Mouse (Mus musculus) activated CD4-positive, CD25-positive, alpha-beta regulatory T cell, adult 4 months (primary cell): ENCODE measurements at regions not wholly inside any gene's neighbourhood (a gene's known extent, or its start where the extent isn't known, plus 50 kb on each side); places are given as distances from the start of the nearest gene placed in this dataset.

Experiments used
- ATAC-seq: one replicate; pipeline ENCODE4 v1.8.0; 2017

- ATAC-seq: no peak
Measured at GRCm38 (mm10) chr3:38697349-38697748, 189.4 kb upstream of the Fat4 start.

GRCm38 (mm10) chr3:38695836-38696235, 190.9 kb upstream of the Fat4 start:
- no peak for ATAC-seq

GRCm38 (mm10) chr3:38692768-38693167, 194.0 kb upstream of the Fat4 start:
- no peak for ATAC-seq

GRCm38 (mm10) chr3:38684247-38684991, 199.8 kb upstream of the Ankrd50 start:
- no peak for ATAC-seq

- no peak for ATAC-seq
Measured at GRCm38 (mm10) chr3:38663670-38664494, 179.2 kb upstream of the Ankrd50 start.

- no peak for ATAC-seq
Measured at GRCm38 (mm10) chr3:38663023-38663422, 178.4 kb upstream of the Ankrd50 start.

- ATAC-seq: no peak
Measured at GRCm38 (mm10) chr3:38656790-38657189, 172.1 kb upstream of the Ankrd50 start.

GRCm38 (mm10) chr3:38653928-38654327, 169.3 kb upstream of the Ankrd50 start:
- no peak for ATAC-seq

GRCm38 (mm10) chr3:38652985-38653685, 168.5 kb upstream of the Ankrd50 start:
- no peak for ATAC-seq

GRCm38 (mm10) chr3:38650176-38650575, 165.5 kb upstream of the Ankrd50 start:
- ATAC-seq: no peak

- no peak for ATAC-seq
Measured at GRCm38 (mm10) chr3:38648633-38649032, 164.0 kb upstream of the Ankrd50 start.

GRCm38 (mm10) chr3:38647737-38648330, 163.2 kb upstream of the Ankrd50 start:
- ATAC-seq: no peak

- no peak for ATAC-seq
Measured at GRCm38 (mm10) chr3:38641733-38642132, 157.1 kb upstream of the Ankrd50 start.

GRCm38 (mm10) chr3:38636806-38637205, 152.2 kb upstream of the Ankrd50 start:
- ATAC-seq: no peak

- ATAC-seq: no peak
Measured at GRCm38 (mm10) chr3:38633347-38633746, 148.7 kb upstream of the Ankrd50 start.

- ATAC-seq: no peak
Measured at GRCm38 (mm10) chr3:38625575-38626184, 141.0 kb upstream of the Ankrd50 start.

- ATAC-seq: no peak
Measured at GRCm38 (mm10) chr3:38617989-38618388, 133.3 kb upstream of the Ankrd50 start.

- ATAC-seq: no peak
Measured at GRCm38 (mm10) chr3:38617217-38617616, 132.6 kb upstream of the Ankrd50 start.

GRCm38 (mm10) chr3:38613706-38614105, 129.1 kb upstream of the Ankrd50 start:
- ATAC-seq: no peak

- no peak for ATAC-seq
Measured at GRCm38 (mm10) chr3:38591531-38591930, 106.9 kb upstream of the Ankrd50 start.

GRCm38 (mm10) chr3:38588966-38589365, 104.3 kb upstream of the Ankrd50 start:
- ATAC-seq: no peak

- no peak for ATAC-seq
Measured at GRCm38 (mm10) chr3:38585509-38585908, 100.9 kb upstream of the Ankrd50 start.
